Mouse (Mus musculus) intestine, embryonic 16.5 days (tissue): ENCODE results near the gene Mcm8. TPM values are rescaled to one million over a fixed set of nuclear protein-coding genes. Genes with fewer than 3 reads are reported as not detected.

ENCODE experiments used
- ATAC-seq: fragments of 200-750 bp; cut with Nextera tagmentation; 2 replicates; pipeline ENCODE4 v1.8.0; 2017; ENCODE audit warnings: moderate TSS enrichment, moderate library complexity
- H3K27ac ChIP-seq: fragments of 300-500 bp; sonication (generic); 2 replicates; pipeline ENCODE4 v1.5.1; 2014; ENCODE audit warnings: mild to moderate bottlenecking, low read length
- H3K27me3 ChIP-seq: fragments of 300-500 bp; sonication (generic); replicated peaks from 2 replicates; pipeline ENCODE4 v1.6.1; 2014; ENCODE audit warnings: low read length, control low read depth, mixed read lengths; ENCODE audit not compliant: control insufficient read depth, insufficient read depth
- H3K36me3 ChIP-seq: fragments of 300-500 bp; sonication (generic); 2 replicates; pipeline ENCODE4 v1.6.1; 2014; ENCODE audit warnings: low read length, control low read depth; ENCODE audit not compliant: control insufficient read depth, insufficient read depth
- H3K4me1 ChIP-seq: fragments of 300-500 bp; sonication (generic); 2 replicates; pipeline ENCODE4 v1.6.1; 2014; ENCODE audit warnings: low read length, control low read depth, mixed read lengths; ENCODE audit not compliant: control insufficient read depth, insufficient read depth
- H3K4me2 ChIP-seq: fragments of 300-500 bp; sonication (generic); 2 replicates; pipeline ENCODE4 v1.6.1; 2014; ENCODE audit warnings: low read depth, low read length, control low read depth
- H3K4me3 ChIP-seq: fragments of 300-500 bp; sonication (generic); 2 replicates; pipeline ENCODE4 v1.5.1; 2014; ENCODE audit warnings: mild to moderate bottlenecking, low read length
- H3K9ac ChIP-seq: fragments of 300-500 bp; sonication (generic); 2 replicates; pipeline ENCODE4 v1.6.1; 2014; ENCODE audit warnings: low read depth, low read length
- H3K9me3 ChIP-seq: fragments of 300-500 bp; sonication (generic); 2 replicates; pipeline ENCODE4 v1.6.1; 2016; ENCODE audit warnings: low read length, control low read depth; ENCODE audit not compliant: control insufficient read depth
- WGBS: fragments of 180-500 bp; shearing (Covaris S2); extraction: QIAGEN DNeasy Blood & Tissue Kit; methylation state at CpG from one replicate; pipeline ENCODE4 v1.1.7; 2014; 5-methylcytosine and 5-hydroxymethylcytosine counted together
- polyA plus RNA-seq: library from polyadenylated mRNA; unstranded; fragments of >200 nt; fragmentation: Nextera tagmentation; extraction: Ambion mirVana; gene quantifications from 2 replicates; pipeline ENCODE4 v1.2.1, GENCODE M21; 2015

The Mcm8 gene
- polyA plus RNA-seq, 1 experiment from 2014 or later = 10.5 TPM

GRCm38 (mm10) chr2:132884303-132884967 is 68.5 kb downstream of the Mcm8 start:
- no peaks in the 10 kb centered on the region for H3K36me3 ChIP-seq
- no peaks in the 10 kb centered on the region for H3K4me1 ChIP-seq
- H3K9ac ChIP-seq = no peak overlapping the region
- H3K4me2 ChIP-seq = no peak overlapping the region
- ATAC-seq = no peak
- H3K27me3 ChIP-seq = peaks cover 7% of the 10 kb centered on the region
- H3K27ac ChIP-seq = no peak overlapping the region
- no peaks in the 10 kb centered on the region for H3K9me3 ChIP-seq
- WGBS = 50% methylated on average over 8 of the region's 8 CpGs
- no peak overlapping the region for H3K4me3 ChIP-seq

- Histone ChIP-seq H3K4me1 (no peaks in the 10 kb centered on the region), H3K27me3 (peaks cover 5% of the 10 kb centered on the region), H3K27ac (no peak overlapping the region), H3K4me3 (no peak overlapping the region), H3K36me3 (no peaks in the 10 kb centered on the region), H3K4me2 (no peak overlapping the region), H3K9me3 (no peaks in the 10 kb centered on the region), H3K9ac (no peak overlapping the region)
- 81% methylated on average over 7 of the region's 7 CpGs for WGBS
- ATAC-seq = no peak
Measured at GRCm38 (mm10) chr2:132885312-132885711, 69.4 kb downstream of the Mcm8 start.

Other genes starting within 250 kb of the Mcm8 start
- gene Gpcpd1, start 228.4 kb upstream of the Mcm8 start, polyA plus RNA-seq = 17.4 and 20.0 TPM in 2 replicates
- 13.7 and 15.2 TPM in 2 replicates for gene Shld1, start 129.2 kb upstream of the Mcm8 start, polyA plus RNA-seq
- gene Chgb, start 34.9 kb upstream of the Mcm8 start, polyA plus RNA-seq = 57.2 and 60.0 TPM in 2 replicates
- gene Trmt6, start 86 bp upstream of the Mcm8 start, polyA plus RNA-seq = 23.2 and 25.2 TPM in 2 replicates
- gene Crls1, start 30.5 kb downstream of the Mcm8 start, polyA plus RNA-seq = 8.6 and 10.1 TPM in 2 replicates
- gene Lrrn4, start 64.8 kb downstream of the Mcm8 start, polyA plus RNA-seq = 7.9 and 10.0 TPM in 2 replicates
- gene Fermt1, start 129.8 kb downstream of the Mcm8 start, polyA plus RNA-seq = 52.0 and 53.2 TPM in 2 replicates